Mouse (Mus musculus) liver, embryonic 14 days (tissue): ENCODE measurements around the gene Mfsd4b3. TPM values are rescaled to one million over a fixed set of nuclear protein-coding genes. Genes with fewer than 3 reads are reported as not detected.

ENCODE experiments used
- polyA plus RNA-seq: library from polyadenylated mRNA; depleted of rRNA; stranded (reverse); fragments of >200 nt; gene quantifications from 2 replicates; pipeline ENCODE4 v1.2.3, GENCODE M21; 2012; rRNA removed

Gene Mfsd4b3
- polyA plus RNA-seq = 1.1 and 1.4 TPM in 2 replicates

GRCm38 (mm10) chr10:39959761-39960440 is at the start of gene Mfsd4b3:
Mfsd4b3 (minus strand) TSS chr10:39960153.

DNA sequence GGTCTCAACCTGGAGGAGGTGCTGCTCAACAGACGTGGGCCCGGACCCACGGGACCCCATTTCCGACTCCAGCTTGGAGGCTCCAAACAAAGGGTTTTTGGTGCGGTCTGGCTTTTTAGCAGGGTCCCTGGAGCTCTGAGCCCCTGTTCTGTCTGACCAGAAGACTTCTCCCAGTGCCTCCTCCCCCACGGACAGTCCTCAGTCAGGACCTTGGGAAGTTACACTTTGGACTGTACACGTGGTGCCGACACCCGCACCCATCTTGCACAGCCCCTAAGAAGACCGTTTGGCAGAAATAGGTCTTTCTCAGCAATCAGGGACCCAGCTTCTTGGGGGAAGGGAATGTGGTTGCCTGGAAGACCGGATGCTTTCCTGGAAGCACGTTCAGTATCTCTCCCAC is 26.5 kb upstream of the Mfsd4b3 start, which contains the start of gene Mfsd4b5:
Mfsd4b5 (minus strand) TSS at position 181 of the 400 bp plus-strand sequence.

DNA sequence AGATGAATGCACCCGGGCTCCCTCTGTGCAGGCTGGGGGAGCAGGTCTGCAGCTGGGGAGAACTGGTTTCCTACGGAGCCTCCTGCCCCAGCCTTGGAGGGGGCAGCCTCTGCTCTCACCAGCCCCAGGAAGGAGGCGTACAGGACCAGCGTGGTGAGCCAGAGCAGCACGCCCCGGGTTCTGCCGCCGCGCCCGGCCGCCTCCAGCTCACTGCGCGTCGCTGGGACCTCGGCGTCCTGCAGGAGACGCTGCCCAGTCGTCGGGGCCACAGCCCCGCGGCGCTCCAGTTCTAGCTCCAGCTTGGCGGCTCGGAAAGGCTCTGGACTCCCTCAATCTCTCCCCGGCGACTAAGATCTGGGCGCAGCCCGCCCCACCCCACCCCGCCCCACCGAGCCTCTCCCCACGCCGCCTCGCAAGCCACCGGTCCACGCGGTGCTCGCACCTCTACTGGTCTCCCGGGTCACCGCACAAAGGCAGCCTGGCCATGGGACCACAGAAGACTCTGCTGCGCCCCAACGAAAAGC is 33.3 kb downstream of the Mfsd4b3 start, which contains the start of gene Mfsd4b2:
Mfsd4b2 (minus strand) TSS at position 308 of the 524 bp plus-strand sequence.

GRCm38 (mm10) chr10:39898874-39899371 is 61.0 kb downstream of the Mfsd4b3 start, which contains the start of gene Mfsd4b4:
Mfsd4b4 (minus strand) TSS chr10:39899238.

Other genes with a start within 250 kb of the Mfsd4b3 start
- 9.8 and 10.9 TPM in 2 replicates for gene Rev3l, start 228.0 kb downstream of the Mfsd4b3 start, polyA plus RNA-seq
- 2.0 and 2.2 TPM in 2 replicates for gene Mfsd4b4, start 60.9 kb downstream of the Mfsd4b3 start, polyA plus RNA-seq
- gene Mfsd4b2, start 33.2 kb downstream of the Mfsd4b3 start, polyA plus RNA-seq = 0.01 and 0.02 TPM in 2 replicates
- gene Mfsd4b5, start 26.5 kb upstream of the Mfsd4b3 start, polyA plus RNA-seq = 0.10 and 0.12 TPM in 2 replicates
- 0.25 and 0.27 TPM in 2 replicates for gene Mfsd4b1, start 65.1 kb upstream of the Mfsd4b3 start, polyA plus RNA-seq
- 29.4 and 36.4 TPM in 2 replicates for gene Slc16a10, start 182.1 kb upstream of the Mfsd4b3 start, polyA plus RNA-seq